Mouse (Mus musculus): ENCODE data around the gene Gm5105. TPM values are rescaled to one million over a fixed set of nuclear protein-coding genes. Genes with fewer than 3 reads are reported as not detected.

The Gm5105 gene
- total RNA-seq, 2 experiments from 2014 or later = 0.32 TPM; not detected in 1

DNA sequence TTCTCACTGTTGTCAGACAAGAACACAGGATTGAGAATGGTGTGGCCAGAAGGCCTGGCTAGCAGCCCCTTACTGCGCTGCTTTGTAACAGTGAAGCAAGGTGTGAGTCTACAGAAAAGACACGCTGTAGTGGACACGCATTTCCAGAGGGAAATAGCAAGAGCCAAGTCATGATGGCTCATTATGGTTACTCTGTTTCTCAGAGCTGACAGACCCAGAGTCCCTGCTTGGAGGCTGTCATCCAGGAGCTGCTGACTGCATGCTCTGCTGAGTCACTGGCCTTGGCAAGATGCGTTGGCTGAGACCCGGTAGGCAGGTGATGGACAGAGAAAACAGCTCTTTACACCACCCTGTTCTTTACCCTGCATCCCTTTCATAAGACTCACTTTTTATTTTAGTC is 37.8 kb downstream of the Gm5105 start:
- DNase-seq (ENCODE audit: low spot score in 2 of 2) = no peak

DNA sequence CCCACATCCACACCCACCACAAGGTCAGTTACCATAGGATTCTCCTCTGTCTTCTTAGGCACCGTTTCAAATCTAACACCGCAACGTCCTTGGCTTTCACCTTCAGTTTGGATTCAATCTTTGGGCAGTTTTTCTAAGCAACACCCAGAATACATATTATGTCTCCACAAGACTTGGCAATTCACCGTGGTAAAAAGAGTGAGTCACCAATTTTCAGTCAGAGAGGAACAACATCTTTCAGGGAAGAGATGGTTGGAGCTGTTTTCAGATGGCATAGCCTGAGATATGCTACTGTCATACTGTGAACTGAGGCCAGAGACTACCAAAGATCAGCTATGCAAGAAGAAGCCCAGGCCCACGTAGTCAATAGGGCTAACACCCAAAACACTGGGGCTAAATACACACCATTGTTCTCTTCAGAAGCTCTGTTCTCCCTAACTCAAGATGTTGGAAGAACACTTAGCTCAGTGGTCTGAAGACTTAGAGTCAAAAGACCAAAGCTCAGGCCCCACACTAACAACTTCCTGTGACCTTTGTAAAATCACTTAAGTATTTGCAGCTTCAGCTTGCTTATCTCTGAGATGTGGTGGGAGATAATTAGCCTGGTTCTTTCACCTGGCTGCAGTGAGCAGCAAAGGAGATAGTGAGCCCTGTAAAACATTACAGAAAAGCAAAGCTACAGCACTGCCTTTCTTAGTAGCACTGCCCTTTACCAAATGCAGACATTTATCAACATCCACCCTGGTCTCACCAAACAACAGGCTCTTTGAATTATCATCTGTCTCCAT is 39.4 kb downstream of the Gm5105 start:
- no peak for DNase-seq (ENCODE audit: low spot score in 2 of 2)

DNA sequence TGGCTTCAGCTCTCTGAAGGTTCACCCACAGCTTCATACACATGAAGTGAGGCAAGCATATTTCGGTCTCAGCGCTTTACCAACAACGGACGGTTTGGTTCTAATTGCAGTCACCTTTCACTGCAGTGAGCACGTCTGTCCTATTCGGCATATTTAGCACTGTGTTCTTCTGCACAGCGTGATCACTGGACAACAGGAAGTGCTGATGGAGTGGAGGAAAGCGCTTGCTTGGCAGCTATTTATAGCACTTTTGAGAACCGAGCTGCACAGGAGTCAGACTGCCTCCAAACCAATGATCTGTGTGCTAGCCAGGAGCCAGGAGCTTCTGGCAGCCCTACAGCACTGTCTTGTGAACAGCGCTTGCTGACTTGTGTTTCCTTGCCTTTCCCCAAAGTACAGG is 40.9 kb downstream of the Gm5105 start:
- peak; percentile 12 to 34 for DNase-seq (ENCODE audit: low spot score in 2 of 2)

DNA sequence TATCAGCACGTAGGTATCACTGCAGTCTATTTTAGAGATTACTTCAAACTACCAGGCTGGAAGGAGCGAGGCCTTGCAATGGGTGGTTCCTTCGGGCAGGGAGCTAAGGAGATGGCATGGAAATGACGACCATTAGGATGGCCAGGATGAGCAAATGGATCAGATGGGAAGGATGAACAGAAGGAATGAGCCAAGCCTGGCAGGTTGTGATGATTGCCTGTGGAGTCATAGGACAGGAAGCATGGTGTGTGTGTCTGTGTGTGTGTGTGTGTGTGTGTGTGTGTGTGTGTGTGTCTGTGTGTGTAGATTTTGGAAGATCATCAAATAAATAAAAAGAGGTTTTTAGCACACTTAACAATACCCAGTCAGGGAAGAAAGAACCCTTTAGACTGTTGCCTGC is 44.5 kb downstream of the Gm5105 start:
- no peak for DNase-seq (ENCODE audit: low spot score in 2 of 2)

DNA sequence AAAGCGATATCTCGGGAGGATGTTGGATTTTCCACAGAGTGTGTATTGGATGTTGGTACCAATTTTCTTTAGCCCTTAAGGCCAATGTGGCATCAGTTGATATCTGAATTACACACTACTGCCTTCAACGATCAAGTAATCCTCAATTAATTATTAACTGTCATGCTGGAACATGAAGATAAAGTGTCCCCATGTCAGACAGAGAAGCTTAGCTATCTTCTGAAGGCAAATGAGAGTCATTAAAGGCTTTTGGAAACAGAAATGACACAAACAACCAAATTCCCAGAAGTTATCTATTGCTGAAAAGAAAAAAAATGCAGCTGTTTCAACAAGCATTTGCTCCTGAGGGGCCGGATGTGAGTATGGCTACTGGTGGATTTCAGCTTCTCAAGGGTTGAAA is 45.2 kb downstream of the Gm5105 start:
- no peak for DNase-seq (ENCODE audit: low spot score in 2 of 2)

DNA sequence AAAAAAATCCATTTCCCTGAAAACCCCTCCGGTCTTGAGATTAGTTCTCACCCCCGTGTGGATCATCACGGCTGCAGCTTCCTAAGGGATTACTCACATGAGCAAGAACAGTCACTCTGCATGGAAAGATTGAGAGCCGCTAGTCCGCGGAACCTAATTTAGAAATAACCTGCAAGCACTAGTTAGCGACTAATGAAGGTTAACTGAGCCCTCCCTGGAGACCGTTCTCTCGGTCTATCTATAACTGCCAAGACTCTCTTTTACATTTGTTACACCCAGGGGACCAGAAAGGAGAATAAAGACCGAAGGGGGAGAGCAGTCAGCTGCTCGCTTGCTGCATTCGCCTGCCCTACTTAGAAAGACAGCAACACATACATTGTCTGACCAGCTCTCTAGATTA is 50.4 kb downstream of the Gm5105 start:
- DNase-seq (ENCODE audit: low spot score in 2 of 2) = no peak

DNA sequence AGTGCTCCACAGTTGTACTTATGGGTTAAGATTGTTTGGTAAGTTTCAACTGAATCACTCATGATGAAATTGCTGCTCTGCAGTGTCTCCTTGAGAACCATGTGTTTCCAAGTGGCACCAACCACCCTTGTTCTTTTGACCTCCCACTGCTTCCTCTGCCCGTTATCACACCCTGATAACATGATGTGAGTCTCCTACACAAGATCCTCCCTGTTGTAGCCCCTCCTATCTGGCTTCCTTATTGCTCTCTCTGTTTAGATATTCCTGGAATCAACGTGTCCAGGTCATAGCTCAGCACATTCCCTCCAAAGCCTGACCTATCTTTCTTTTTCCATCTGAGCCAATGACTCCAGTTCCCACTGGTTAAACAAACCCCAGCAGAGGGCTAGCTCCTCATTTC is 52.5 kb downstream of the Gm5105 start:
- no peak for DNase-seq (ENCODE audit: low spot score in 2 of 2)

DNA sequence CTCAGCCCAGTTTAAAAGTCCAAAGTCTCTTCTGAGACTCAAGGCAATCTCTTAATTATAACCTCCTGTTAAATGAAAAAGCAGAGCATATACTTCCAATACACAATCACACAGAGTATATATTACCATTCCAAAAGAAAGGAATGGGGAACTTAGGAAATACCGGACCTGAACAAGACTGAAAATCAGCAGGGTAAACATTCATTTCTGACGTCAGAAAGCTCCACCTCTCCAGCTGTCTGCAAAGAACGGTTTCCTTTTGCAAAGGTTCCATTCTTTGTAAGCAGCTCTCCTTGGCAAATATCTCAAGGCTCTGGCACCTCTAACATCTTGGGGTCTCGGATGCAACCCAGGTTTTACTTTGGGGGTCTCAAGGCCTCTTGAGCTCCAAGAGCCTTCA is 54.8 kb downstream of the Gm5105 start:
- DNase-seq (ENCODE audit: low spot score in 2 of 2) = no peak

DNA sequence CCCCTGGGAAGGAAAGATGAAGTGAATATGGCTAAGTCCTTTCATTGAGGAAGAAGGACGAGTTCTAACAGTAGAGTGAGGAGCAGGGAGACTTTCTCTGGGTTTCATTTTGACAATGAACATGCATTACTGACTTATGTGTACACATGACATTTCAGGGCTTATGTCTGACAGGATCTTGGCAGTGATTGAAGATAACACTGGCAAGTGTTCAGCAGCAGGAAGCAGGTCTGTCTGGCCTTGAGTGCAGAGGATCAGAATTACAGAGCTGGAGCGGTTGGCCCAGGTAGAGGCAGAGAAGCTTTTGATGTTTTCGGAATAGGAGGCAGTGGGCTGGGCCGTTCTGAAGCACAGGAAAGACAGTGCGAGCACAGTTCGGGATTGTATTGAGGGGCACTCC is 59.0 kb downstream of the Gm5105 start:
- no peak for DNase-seq (ENCODE audit: low spot score in 2 of 2)

DNA sequence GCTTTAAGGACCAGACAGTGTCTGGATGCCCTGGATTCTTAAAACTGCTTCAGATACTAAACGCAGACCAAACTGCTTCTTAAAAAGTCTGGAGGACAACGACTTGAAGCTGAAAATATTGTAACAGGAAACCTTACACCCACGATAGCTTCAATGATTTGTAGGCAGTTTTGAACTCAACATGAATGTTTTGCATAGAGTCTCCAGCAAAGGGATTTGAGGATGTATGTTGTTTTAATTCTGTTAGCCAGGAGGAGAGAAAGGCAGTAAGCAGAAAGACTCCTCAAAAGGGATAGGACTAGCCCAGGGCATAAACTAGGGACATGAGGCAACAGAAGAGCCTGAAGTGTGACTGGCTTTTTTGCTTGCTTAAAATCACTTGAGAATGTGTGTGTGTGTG is 60.3 kb downstream of the Gm5105 start:
- DNase-seq (ENCODE audit: low spot score in 2 of 2) = no peak

DNA sequence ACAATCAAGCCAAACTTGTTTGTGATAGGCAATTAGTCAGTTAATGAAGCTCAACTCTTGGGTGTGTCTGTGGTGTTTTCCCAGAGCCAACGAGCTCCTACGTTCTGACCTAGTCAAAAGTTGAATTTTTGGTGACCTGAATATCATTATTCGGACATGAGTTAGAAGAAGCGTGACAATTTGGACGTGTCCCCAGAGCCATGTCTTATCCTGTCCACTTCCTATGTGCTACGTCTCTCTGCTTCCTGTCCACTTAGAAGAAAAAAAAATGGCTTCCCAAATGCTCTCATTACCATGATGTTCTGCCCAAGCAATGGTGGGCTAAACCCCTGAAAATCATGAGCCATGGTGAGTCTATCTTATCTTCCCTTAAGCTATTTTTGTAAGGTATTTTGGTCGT is 63.9 kb downstream of the Gm5105 start:
- DNase-seq (ENCODE audit: low spot score in 2 of 2) = no peak

DNA sequence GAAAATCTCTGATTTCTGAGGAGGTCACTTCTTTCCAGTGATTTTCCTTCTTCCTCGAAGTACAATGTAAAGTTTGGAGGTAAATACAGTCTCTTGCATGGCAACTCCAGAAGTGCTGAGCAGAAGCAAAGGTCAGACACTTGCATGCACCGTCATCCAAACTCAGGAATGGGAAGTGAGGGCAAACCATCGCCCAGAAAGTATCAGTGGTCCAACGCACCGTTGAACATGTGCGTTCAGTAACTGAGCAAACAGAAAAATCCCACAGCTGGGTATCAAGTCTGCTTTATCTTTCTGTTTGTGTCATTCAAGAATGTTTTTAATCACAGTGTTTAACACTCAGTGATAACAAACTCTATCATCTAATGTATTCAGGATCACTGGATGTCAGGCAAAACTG is 64.6 kb downstream of the Gm5105 start:
- DNase-seq (ENCODE audit: low spot score in 2 of 2) = no peak

DNA sequence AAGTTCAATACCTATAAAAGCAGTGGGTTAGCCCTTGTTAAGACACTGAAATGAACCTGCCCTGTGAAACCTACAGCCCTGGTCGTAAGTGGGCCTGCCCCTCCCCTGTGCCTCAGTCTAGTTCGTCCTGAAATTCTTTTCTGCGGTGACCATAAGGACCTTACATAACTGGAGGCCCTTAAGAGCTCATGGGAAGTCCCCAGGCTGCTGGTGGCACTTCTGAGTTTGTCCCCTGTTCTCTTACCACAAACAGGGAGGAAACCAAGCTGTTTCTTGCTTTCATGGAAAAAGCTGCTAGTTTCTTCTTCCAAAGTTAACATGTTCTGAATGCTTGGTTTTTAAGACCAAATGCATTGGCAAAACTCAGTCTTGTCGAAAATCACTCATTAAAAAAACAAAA is 65.3 kb downstream of the Gm5105 start:
- no peak for DNase-seq (ENCODE audit: low spot score in 2 of 2)

DNA sequence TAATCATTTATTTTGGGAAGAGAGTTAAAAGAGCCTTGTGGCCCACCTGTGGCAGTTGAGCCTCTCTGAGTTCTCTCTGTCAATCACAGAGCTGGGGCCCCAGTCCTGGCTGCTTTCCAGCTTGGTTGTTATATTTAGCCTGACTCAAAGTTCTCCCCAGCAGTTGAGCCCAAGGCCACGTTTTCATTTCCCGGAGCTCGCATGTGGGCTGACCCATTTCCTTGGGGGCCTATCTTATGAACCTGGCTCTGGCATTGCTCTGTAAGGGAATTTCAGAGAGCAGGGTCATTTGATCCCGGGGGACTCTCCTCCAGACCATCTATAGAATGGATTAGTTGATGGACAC is 66.5 kb downstream of the Gm5105 start:
- peak in 1 of 2 experiments; percentile 37 for DNase-seq (ENCODE audit: low spot score in 2 of 2)

DNA sequence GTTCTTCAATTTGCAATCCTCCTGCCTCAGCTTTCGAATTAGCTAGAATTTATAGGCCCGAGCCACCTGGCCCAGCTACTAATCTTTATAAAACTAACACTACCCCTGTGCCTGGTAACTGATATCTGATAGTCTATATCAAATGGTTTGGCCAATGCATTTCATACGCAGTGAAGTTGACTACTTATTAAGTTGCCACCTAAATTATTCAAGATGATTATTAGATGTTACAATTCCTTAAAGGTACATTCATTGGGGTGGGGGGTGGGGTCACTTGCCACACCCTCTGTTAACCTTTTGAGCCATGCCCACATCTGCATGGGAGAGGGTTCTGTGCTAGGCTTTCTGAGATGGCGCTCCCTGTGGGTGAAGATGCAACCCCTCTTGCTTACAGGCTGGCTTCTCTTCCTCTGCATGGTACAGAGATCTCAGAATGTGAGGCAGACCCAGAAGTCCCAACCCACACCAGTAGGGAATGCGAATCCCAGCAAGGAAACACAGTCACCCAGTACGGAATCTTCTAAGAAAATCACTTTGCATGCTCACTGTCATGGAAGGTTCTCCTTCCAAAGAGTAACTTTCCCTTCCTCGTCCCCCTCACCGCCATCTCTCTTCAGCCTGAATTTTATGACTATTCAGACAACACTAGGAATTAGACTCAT is 67.0 kb downstream of the Gm5105 start:
- no peak for DNase-seq (ENCODE audit: low spot score in 2 of 2)

DNA sequence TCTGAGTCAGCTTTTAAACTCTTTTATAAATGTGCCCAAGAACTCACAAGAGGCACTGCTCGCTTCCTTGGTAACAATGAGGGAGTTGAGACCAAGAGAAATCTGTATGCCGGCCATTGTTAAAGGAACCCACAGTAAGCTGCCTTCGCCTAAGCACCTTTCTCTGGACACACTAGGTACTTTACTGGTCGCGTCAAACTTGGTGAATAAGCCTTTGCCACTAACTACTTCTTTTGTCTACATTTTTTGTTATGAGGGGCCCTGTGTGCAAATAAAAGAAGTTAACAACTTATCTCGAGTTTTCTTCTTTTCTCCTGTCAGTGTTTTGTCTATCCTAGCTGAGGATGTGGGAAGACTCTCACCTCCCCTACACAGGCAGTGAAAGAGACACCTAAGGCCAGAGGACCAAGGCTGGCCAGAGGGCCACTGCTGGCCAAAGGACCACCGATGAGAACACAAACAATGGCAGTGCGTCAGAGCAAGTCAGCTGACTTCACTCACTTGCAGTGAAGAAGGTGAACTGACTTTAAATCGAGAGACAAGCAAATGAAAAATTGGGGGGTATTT is 67.9 kb downstream of the Gm5105 start:
- DNase-seq (ENCODE audit: low spot score in 2 of 2) = no peak

Other genes with a start within 250 kb of the Gm5105 start
- gene H2afz, start 202.9 kb downstream of the Gm5105 start, total RNA-seq (2021) = 100 to 1,000 TPM; 158 to 167 TPM
- 10 to 100 TPM; 49.6 to 50.2 TPM for gene Dnajb14, start 199.7 kb downstream of the Gm5105 start, total RNA-seq (2021)
- 10 to 100 TPM; 62.9 to 65.8 TPM for gene Lamtor3, start 148.9 kb downstream of the Gm5105 start, total RNA-seq (2021)
- 1 to 10 TPM; 3.6 to 5.3 TPM for gene Dapp1, start 85.8 kb downstream of the Gm5105 start, total RNA-seq (2021)
- gene 1110002E22Rik, start 2.3 kb downstream of the Gm5105 start, total RNA-seq (2021) = 1 to 10 TPM; 1.4 TPM
- gene Trmt10a, start 76.1 kb upstream of the Gm5105 start, total RNA-seq (2021) = 1 to 10 TPM; 5.1 to 7.9 TPM
- 1 to 10 TPM; 4.5 to 5.0 TPM for gene Mttp, start 77.6 kb upstream of the Gm5105 start, total RNA-seq (2021)
- not detected for gene 4930579F01Rik, start 126.4 kb upstream of the Gm5105 start, total RNA-seq (2021)
- under 1 TPM in 1 of 2 experiments, not detected in 1; 0.09 TPM for gene Adh7, start 150.4 kb upstream of the Gm5105 start, total RNA-seq (2021)
- 1 to 10 TPM; 1.0 to 1.7 TPM for gene Adh1, start 193.6 kb upstream of the Gm5105 start, total RNA-seq (2021)
- not detected for gene Adh6a, start 245.9 kb upstream of the Gm5105 start, total RNA-seq (2021)

Measured in layer of hippocampus, postnatal 14 days (tissue).